Mouse (Mus musculus): ENCODE results near the gene Atp1b1.

GRCm38 (mm10) chr1:164397672-164398071 is 60.5 kb downstream of the Atp1b1 start:
- no peak for TF ChIP-seq GATA1 (IDR thresholded peaks at IDR 0.05; ENCODE audit: low read length)
- TF ChIP-seq TAL1 (IDR thresholded peaks at IDR 0.05; ENCODE audit: low read length), result no peak
